Mouse (Mus musculus) hindlimb bud, embryonic 11.5 days (tissue): ENCODE results near the gene 4930402H24Rik.

ENCODE experiments used
- DNase-seq: peaks from one replicate; pipeline ENCODE4 v3.0.0-alpha.2; 2012; ENCODE audit warnings: low read depth, low spot score; ENCODE audit errors: extremely low spot score

4930402H24Rik gene

DNA sequence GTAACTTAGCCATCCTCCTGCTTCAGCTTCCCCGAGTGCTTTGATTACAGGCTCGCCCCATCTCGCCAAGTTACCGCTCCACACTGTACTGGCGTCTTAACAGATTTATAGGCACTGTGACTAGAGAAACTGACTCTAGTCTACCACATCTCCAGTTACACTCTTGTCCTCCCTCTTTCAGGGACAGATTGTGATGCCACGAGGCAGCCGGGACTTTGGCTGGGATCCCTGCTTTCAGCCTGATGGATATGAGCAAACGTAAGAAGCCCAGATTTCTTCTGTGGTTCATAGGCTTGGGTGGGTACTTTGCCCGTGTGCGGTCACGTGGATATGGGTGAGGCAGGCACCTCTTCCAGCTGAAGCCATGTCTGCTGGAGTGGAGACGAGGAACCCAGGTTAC lies 227.1 kb downstream of the 4930402H24Rik start:
- no peak for DNase-seq

DNA sequence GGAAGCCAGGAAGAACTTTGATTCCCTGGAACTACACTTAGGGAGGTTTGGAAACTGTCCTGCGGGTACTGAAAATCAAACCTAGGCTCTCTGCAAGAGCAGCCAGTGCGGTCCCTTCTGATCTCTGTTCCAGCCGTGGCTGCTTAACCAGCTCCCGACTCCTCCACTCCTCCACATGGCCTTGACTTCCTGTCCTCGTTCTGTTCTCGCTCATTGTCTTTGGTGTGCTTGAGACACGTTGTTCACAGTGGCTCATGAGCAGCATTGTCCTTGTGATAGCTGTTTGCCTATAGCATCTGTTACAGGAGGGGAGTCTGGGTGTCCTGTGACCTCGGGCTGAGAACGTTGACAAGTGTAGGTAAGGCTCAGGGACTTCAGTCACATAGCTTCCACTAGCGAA lies 229.0 kb downstream of the 4930402H24Rik start:
- DNase-seq = no peak

DNA sequence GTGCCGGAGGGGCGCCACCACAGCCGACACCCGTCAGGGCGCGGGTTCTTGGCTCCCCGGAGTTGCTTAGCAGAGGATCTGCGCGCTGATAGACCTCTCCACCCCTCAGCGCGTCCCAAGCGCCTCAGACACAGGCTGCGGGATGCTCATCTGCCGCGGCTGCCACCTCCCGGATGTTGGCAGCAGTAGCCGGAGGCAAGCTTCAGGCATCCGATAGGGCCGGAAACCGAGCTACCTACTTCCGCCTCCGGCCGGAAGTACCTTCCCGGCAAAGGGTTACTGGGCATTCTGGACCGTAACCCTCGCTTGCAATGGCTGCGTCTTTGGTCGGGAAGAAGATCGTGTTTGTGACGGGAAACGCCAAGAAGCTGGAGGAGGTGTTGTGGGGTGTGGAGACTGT lies 238.6 kb downstream of the 4930402H24Rik start, which contains the start of gene Itpa:
Gene Itpa, plus strand, starts transcription at position 52 of the 400 bp plus-strand sequence.
- DNase-seq = no peak

DNA sequence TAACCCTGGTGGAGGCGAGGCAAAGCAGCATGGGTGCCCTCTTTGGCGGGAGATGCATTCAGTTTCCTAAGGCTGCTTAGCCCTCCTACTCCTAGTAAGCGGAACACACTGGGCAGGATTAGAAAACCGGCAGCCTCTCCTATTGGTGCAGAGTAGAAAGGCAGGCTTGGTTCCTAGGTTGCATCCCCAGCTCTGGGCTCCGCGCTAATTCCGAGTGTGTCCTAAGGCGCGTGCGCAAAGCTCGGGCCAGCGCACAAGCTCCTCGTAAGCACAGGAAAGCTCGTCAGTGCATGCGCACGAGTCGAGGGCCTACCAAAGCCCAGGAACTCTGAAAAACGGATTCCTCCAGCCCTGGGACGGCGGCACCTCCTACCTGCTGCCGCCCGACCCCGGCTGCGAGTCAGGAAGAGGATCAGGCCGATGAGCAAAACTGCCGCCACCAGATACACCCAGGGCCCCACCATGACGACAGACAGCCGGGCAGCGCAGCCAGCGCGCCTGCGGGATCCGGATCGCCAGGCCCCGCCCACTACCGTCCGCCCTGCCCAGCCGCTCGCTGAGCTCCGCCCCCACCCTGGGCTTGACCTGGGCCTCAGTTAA lies 242.0 kb downstream of the 4930402H24Rik start, which contains the start of gene Ddrgk1:
Gene Ddrgk1, minus strand, starts transcription at position 558 of the 600 bp plus-strand sequence.
- peak; percentile 90 for DNase-seq

DNA sequence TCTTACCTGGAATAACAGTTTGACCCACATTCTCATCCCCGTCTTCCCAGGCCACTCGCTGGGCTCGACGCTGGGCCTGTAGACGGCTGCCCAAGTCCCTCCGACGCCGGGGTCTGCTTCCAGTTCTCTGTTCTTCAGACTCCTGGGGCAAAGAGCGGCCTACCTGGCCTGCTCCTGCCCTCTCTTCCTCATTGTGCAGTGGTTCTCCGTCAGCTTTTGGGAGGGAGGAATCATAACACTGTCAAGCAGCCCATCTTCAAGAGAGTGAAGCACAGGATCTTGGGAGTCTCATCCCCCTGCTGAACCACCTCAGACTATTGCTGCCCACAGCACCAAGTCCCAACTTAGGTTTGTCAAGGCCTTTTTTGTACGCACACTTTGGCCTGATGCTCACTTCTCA lies 242.9 kb downstream of the 4930402H24Rik start:
- DNase-seq = no peak

DNA sequence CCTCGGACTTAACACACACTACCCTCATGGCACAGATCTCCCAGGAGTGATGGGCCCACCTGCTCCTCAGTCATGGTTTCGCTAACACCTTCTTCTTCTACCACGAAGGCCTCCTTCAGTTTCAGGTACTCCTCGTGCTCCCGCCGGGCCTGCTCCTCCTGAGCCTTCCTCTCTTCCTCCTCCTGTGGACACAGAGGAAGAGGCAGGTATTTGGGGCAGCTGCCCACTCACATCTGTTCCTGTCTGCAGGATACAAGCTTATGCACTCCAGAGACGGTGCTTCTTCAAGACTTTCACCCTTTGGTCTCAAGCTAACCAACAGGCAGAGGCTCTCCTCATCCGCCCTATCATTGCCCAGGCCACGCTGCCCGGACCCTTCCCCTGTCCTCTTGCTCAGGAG lies 247.7 kb downstream of the 4930402H24Rik start:
- no peak for DNase-seq

DNA sequence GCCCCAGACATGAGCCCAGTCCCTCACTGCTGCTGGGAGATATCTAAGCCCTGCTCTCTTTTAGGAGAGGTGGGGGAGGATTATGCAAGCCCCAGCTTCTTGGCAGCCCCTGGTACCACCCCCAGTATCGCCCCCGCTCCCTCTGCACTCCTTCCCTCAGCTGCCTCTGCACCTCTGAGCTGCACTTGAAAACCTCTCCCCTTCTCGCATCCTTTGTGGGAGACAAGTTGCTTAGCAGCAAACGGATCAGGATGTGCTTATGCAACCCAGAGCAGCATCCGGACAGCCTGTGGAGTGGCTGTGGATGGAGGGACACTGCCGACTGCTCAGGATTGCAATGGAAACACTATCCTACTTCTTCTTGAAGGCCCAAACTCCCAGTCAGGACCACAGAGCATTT lies 248.7 kb downstream of the 4930402H24Rik start:
- DNase-seq = no peak

DNA sequence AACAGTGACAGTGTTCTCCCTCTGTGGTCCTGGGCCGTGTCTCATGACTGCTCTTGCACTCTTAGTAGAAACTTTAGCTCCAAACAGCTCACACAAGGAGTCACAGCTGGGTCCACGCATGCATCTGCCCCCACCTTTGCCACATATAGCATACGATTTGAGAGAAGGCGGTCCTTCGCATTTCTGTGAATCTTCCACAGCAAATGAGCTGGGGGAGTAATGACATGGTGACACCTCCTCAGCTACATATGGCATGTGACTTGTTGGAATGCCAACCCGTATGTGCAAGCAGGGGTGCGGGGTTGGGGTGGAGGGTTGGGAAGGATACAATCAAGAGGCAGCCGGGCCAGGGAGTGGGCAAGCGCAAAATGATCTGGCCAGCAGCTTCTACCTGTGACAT lies 249.7 kb downstream of the 4930402H24Rik start:
- DNase-seq = no peak
